Mouse (Mus musculus): ENCODE results near the gene St7l. TPM values are rescaled to one million over a fixed set of nuclear protein-coding genes. Genes with fewer than 3 reads are reported as not detected.
A peak's percentile ranks its signal among the peaks of the same experiment; 100 is the strongest.

Gene St7l
- 6.3 and 7.4 TPM in 2 replicates for polyA plus RNA-seq (2012; rRNA removed)

DNA sequence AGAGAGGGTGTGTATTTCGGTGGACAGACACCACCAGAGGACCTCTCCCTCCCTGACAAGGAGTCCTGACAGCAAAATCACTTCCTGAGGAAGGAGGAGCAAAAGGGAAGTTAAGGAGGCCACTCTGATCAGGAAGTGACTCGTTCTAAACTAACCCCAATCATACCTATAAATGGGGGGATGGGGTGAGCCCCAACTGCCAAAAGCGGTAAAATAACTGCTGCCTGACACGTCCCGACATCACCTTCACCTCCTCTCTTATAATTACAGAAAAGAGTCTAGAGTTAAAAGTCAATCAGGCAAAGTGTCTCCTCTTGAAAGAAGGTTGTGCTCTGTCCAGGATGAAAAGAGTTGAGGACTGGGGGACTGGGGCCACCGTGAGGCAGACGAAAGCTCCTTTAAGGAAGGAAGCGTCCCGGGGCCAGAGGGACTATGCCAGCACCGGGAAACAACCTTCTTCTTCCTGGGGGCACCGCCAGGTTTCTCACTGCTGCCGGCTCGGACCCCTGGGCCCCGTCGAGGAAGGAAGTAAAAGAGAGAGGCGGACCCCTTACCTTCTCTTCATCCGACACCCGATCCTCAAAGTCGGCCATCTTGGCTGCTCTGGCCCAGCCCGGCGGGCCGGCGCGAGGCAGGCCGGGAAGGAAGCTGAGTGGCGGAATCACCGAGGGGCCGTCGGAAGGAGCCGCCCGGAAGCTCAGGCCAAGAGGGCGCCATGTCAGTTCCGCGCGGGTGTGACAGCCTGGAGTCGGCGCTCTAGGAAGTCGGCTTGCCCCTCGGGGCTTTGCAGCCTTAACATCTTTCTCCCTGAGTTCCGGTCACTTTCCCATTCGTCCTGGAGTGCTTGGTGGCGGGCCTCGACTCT, at the start of gene St7l, which contains the start of gene Capza1:
TSS of gene St7l (plus strand) at position 220 of the 865 bp plus-strand sequence.
TSS of gene Capza1 (minus strand) at position 720 of the 865 bp plus-strand sequence.
- H3K36me3 ChIP-seq (ENCODE audit: control insufficient read depth, insufficient read depth, low read length) = no peaks in the 10 kb centered on the region
- H3K27ac ChIP-seq (ENCODE audit: insufficient read depth, low read depth, low read length) = peak within 1 kb of the TSS; percentile 98
- H3K27me3 ChIP-seq (replicated peaks; ENCODE audit: control insufficient read depth, insufficient read depth, low read length) = no peaks in the 10 kb centered on the region
- DNase-seq = peak; percentile 94
- H3K4me1 ChIP-seq (ENCODE audit: control insufficient read depth, insufficient read depth, low read length) = peaks cover 7% of the 10 kb centered on the region
- WGBS = under 1% methylated on average over 43 of the region's 43 CpGs
- no peak for TF ChIP-seq CTCF (conservative IDR thresholded peaks at IDR 0.05; ENCODE audit: insufficient read depth, insufficient read length, low read depth, low read length)
- TF ChIP-seq POLR2A (IDR thresholded peaks at IDR 0.05; ENCODE audit: low read depth, low read length) = peak; percentile 52
- H3K4me3 ChIP-seq (ENCODE audit: insufficient read depth, low read depth, low read length) = peak within 1 kb of the TSS; percentile 94

- Histone ChIP-seq H3K27me3 (replicated peaks; ENCODE audit: control insufficient read depth, insufficient read depth, low read length) (no peaks in the 10 kb centered on the region), H3K4me1 (ENCODE audit: control insufficient read depth, insufficient read depth, low read length) (peaks cover 11% of the 10 kb centered on the region; the same call in 1 of the 2 replicates), H3K4me3 (ENCODE audit: insufficient read depth, low read depth, low read length) (no peak overlapping the region), H3K27ac (ENCODE audit: insufficient read depth, low read depth, low read length) (no peak overlapping the region), H3K36me3 (ENCODE audit: control insufficient read depth, insufficient read depth, low read length) (no peaks in the 10 kb centered on the region)
- 100% methylated on average over 1 of the region's 1 CpGs for WGBS
- TF ChIP-seq CTCF (conservative IDR thresholded peaks at IDR 0.05; ENCODE audit: insufficient read depth, insufficient read length, low read depth, low read length) (no peak), POLR2A (IDR thresholded peaks at IDR 0.05; ENCODE audit: low read depth, low read length) (no peak)
- DNase-seq = no peak
Measured at GRCm38 (mm10) chr3:104814746-104815145, 49.1 kb upstream of the St7l start.

GRCm38 (mm10) chr3:104815346-104815745, 48.5 kb upstream of the St7l start:
- Histone ChIP-seq H3K27me3 (replicated peaks; ENCODE audit: control insufficient read depth, insufficient read depth, low read length) (no peaks in the 10 kb centered on the region), H3K4me3 (ENCODE audit: insufficient read depth, low read depth, low read length) (no peak overlapping the region), H3K4me1 (ENCODE audit: control insufficient read depth, insufficient read depth, low read length) (peaks cover 11% of the 10 kb centered on the region; the same call in 1 of the 2 replicates), H3K36me3 (ENCODE audit: control insufficient read depth, insufficient read depth, low read length) (no peaks in the 10 kb centered on the region), H3K27ac (ENCODE audit: insufficient read depth, low read depth, low read length) (no peak overlapping the region)
- TF ChIP-seq POLR2A (IDR thresholded peaks at IDR 0.05; ENCODE audit: low read depth, low read length) (no peak), CTCF (conservative IDR thresholded peaks at IDR 0.05; ENCODE audit: insufficient read depth, insufficient read length, low read depth, low read length) (no peak)
- no peak for DNase-seq
- WGBS = 88% methylated on average over 2 of the region's 2 CpGs

- Histone ChIP-seq H3K36me3 (ENCODE audit: control insufficient read depth, insufficient read depth, low read length) (no peaks in the 10 kb centered on the region), H3K27me3 (replicated peaks; ENCODE audit: control insufficient read depth, insufficient read depth, low read length) (no peaks in the 10 kb centered on the region), H3K4me3 (ENCODE audit: insufficient read depth, low read depth, low read length) (no peak overlapping the region), H3K27ac (ENCODE audit: insufficient read depth, low read depth, low read length) (no peak overlapping the region), H3K4me1 (ENCODE audit: control insufficient read depth, insufficient read depth, low read length) (peaks cover 11% of the 10 kb centered on the region; the same call in 1 of the 2 replicates)
- TF ChIP-seq POLR2A (IDR thresholded peaks at IDR 0.05; ENCODE audit: low read depth, low read length) (no peak), CTCF (conservative IDR thresholded peaks at IDR 0.05; ENCODE audit: insufficient read depth, insufficient read length, low read depth, low read length) (no peak)
- no peak for DNase-seq
- 90% methylated on average over 7 of the region's 7 CpGs for WGBS
Measured at GRCm38 (mm10) chr3:104816130-104816529, 47.7 kb upstream of the St7l start.

GRCm38 (mm10) chr3:104817481-104817990, 46.3 kb upstream of the St7l start:
- H3K27ac ChIP-seq (ENCODE audit: insufficient read depth, low read depth, low read length) = peak overlapping the region; percentile 85
- peak overlapping the region; percentile 93 for H3K4me3 ChIP-seq (ENCODE audit: insufficient read depth, low read depth, low read length)
- DNase-seq = peak; percentile 68

DNA sequence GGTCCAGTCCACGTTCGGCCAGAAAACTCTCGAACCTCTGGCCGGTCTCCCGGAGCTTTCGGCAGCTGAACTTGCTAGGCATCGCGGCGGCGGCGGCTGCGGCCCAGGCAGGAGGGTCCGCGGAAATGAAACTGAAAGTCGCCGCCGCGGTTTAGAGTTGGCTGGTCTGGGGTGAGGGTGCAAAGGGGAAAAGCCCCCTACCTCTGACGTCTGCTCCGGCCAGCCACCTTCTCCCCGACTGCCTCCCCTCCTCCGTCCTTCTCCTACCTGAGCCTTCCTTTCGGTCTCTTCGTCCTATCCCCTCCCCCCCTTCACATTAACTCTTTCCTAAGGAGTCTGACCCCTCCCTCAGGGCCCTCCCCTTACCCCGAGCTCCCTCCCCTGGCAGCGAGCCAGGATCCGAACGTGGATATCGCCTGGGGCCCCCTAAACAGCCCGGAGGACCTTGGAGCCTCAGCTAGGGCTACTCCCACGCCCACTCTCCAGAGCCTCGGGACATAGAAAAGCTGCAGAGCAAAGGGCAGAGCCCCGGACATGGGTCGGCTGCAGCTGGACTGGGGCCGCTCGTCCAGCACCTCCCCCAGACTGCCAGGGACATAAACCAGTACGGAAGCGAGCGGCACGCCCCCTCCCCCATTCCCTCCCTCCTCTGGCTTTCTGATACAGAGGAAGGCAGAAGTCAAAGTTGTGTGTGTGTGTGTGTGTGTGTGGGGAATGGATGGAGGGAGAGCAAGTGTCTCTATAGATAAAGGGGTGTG, 45.6 kb upstream of the St7l start, which contains the start of gene Mov10:
TSS of gene Mov10 (minus strand) at position 573 of the 758 bp plus-strand sequence.
- under 1% methylated on average over 40 of the region's 40 CpGs for WGBS
- no peaks in the 10 kb centered on the region for H3K27me3 ChIP-seq (replicated peaks; ENCODE audit: control insufficient read depth, insufficient read depth, low read length)

More at GRCm38 (mm10) chr3:104817481-104817990, 46.3 kb upstream of the St7l start:
- Histone ChIP-seq H3K36me3 (ENCODE audit: control insufficient read depth, insufficient read depth, low read length) (no peaks in the 10 kb centered on the region), H3K27me3 (replicated peaks; ENCODE audit: control insufficient read depth, insufficient read depth, low read length) (no peaks in the 10 kb centered on the region), H3K4me1 (ENCODE audit: control insufficient read depth, insufficient read depth, low read length) (peaks cover 11% of the 10 kb centered on the region; the same call in 1 of the 2 replicates)
- under 1% methylated on average over 46 of the region's 46 CpGs for WGBS
- no peak for TF ChIP-seq POLR2A (IDR thresholded peaks at IDR 0.05; ENCODE audit: low read depth, low read length)
- no peak for TF ChIP-seq CTCF (conservative IDR thresholded peaks at IDR 0.05; ENCODE audit: insufficient read depth, insufficient read length, low read depth, low read length)

More for the DNA sequence above, 45.6 kb upstream of the St7l start, which contains the start of gene Mov10:
- Histone ChIP-seq H3K27ac (ENCODE audit: insufficient read depth, low read depth, low read length) (peak within 1 kb of the TSS; percentile 85), H3K36me3 (ENCODE audit: control insufficient read depth, insufficient read depth, low read length) (no peaks in the 10 kb centered on the region), H3K4me3 (ENCODE audit: insufficient read depth, low read depth, low read length) (peak within 1 kb of the TSS; percentile 93), H3K4me1 (ENCODE audit: control insufficient read depth, insufficient read depth, low read length) (peaks cover 11% of the 10 kb centered on the region; the same call in 1 of the 2 replicates)
- peak; percentile 91 for DNase-seq
- no peak for TF ChIP-seq CTCF (conservative IDR thresholded peaks at IDR 0.05; ENCODE audit: insufficient read depth, insufficient read length, low read depth, low read length)
- TF ChIP-seq POLR2A (IDR thresholded peaks at IDR 0.05; ENCODE audit: low read depth, low read length) = no peak
